Mouse (Mus musculus) limb, embryonic 10.5 days (tissue): Measurements from ENCODE around the gene Tes. TPM values are rescaled to one million over a fixed set of nuclear protein-coding genes. Genes with fewer than 3 reads are reported as not detected.
A peak's percentile ranks its signal among the peaks of the same experiment; 100 is the strongest.

Source experiments
- DNase-seq: peaks from one replicate; pipeline ENCODE4 v3.0.0-alpha.2; 2017; ENCODE audit warnings: low spot score
- H3K27ac ChIP-seq: fragments of 300-500 bp; sonication (generic); 2 replicates; pipeline ENCODE4 v1.5.1; 2016; ENCODE audit warnings: mild to moderate bottlenecking
- H3K27me3 ChIP-seq: fragments of 300-500 bp; sonication (generic); 2 replicates; pipeline ENCODE4 v1.6.1; 2016; ENCODE audit warnings: low read depth, mild to moderate bottlenecking; ENCODE audit not compliant: poor library complexity, severe bottlenecking
- H3K36me3 ChIP-seq: fragments of 300-500 bp; sonication (generic); 2 replicates; pipeline ENCODE4 v1.6.1; 2016; ENCODE audit warnings: mild to moderate bottlenecking, moderate library complexity
- H3K4me1 ChIP-seq: fragments of 300-500 bp; sonication (generic); 2 replicates; pipeline ENCODE4 v1.6.1; 2016
- H3K4me3 ChIP-seq: fragments of 300-500 bp; sonication (generic); 2 replicates; pipeline ENCODE4 v1.5.1; 2016; ENCODE audit warnings: mild to moderate bottlenecking, moderate library complexity
- H3K9me3 ChIP-seq: fragments of 300-500 bp; sonication (generic); replicated peaks from 2 replicates; pipeline ENCODE4 v1.6.1; 2016; ENCODE audit warnings: mild to moderate bottlenecking
- WGBS: fragments of 180-500 bp; shearing (Covaris S2); methylation state at CpG from one replicate; pipeline ENCODE4 v1.1.7; 2016; 5-methylcytosine and 5-hydroxymethylcytosine counted together
- polyA plus RNA-seq: library from polyadenylated mRNA; unstranded; fragments of >200 nt; fragmentation: Nextera tagmentation; extraction: Ambion mirVana; gene quantifications from 2 replicates; pipeline ENCODE4 v1.2.1, GENCODE M21; 2016

The Tes gene
- 62.9 and 94.2 TPM in 2 replicates for polyA plus RNA-seq

- peaks cover 5% of the 10 kb centered on the region; the same call in 1 of the 2 replicates for H3K36me3 ChIP-seq
- peak within 1 kb of the TSS; percentile 94 for H3K27ac ChIP-seq
- H3K4me3 ChIP-seq: peak within 1 kb of the TSS; percentile 86
- under 1% methylated on average over 63 of the region's 63 CpGs for WGBS
- DNase-seq: peak; percentile 91
- no peaks in the 10 kb centered on the region for H3K9me3 ChIP-seq
- peaks cover 16% of the 10 kb centered on the region; the same call in 1 of the 2 replicates for H3K4me1 ChIP-seq
- H3K27me3 ChIP-seq: 0 out of 2 replicates have a peak, but pooled peaks cover 6% of the 10 kb centered on the region
Observed at GRCm38 (mm10) chr6:17064936-17065790, at the start of gene Tes. Gene Tes, plus strand, starts transcription at chr6:17065149.

GRCm38 (mm10) chr6:17025886-17026285 lies 39.1 kb upstream of the Tes start:
- H3K27me3 ChIP-seq: no peaks in the 10 kb centered on the region
- no peak overlapping the region for H3K27ac ChIP-seq
- no peak for DNase-seq
- no peak overlapping the region for H3K4me3 ChIP-seq
- no peaks in the 10 kb centered on the region for H3K9me3 ChIP-seq
- WGBS: 76% methylated on average over 7 of the region's 7 CpGs
- no peaks in the 10 kb centered on the region for H3K4me1 ChIP-seq
- no peaks in the 10 kb centered on the region for H3K36me3 ChIP-seq

GRCm38 (mm10) chr6:17027572-17027971 lies 37.4 kb upstream of the Tes start:
- 25% methylated on average over 8 of the region's 8 CpGs for WGBS
- no peaks in the 10 kb centered on the region for H3K36me3 ChIP-seq
- H3K27ac ChIP-seq: no peak overlapping the region
- no peak overlapping the region for H3K4me3 ChIP-seq
- no peaks in the 10 kb centered on the region for H3K9me3 ChIP-seq
- DNase-seq: no peak
- peaks cover 11% of the 10 kb centered on the region for H3K4me1 ChIP-seq
- no peaks in the 10 kb centered on the region for H3K27me3 ChIP-seq

- no peaks in the 10 kb centered on the region for H3K36me3 ChIP-seq
- H3K9me3 ChIP-seq: no peaks in the 10 kb centered on the region
- no peak for DNase-seq
- no peak overlapping the region for H3K4me3 ChIP-seq
- no peaks in the 10 kb centered on the region for H3K27me3 ChIP-seq
- peaks cover 15% of the 10 kb centered on the region for H3K4me1 ChIP-seq
- no peak overlapping the region for H3K27ac ChIP-seq
- 93% methylated on average over 8 of the region's 8 CpGs for WGBS
Observed at GRCm38 (mm10) chr6:17028809-17029208, 36.1 kb upstream of the Tes start.

- no peak for DNase-seq
- Histone ChIP-seq H3K27ac (peak overlapping the region; percentile 38), H3K27me3 (no peaks in the 10 kb centered on the region), H3K9me3 (no peaks in the 10 kb centered on the region), H3K4me1 (peaks cover 15% of the 10 kb centered on the region), H3K36me3 (no peaks in the 10 kb centered on the region), H3K4me3 (no peak overlapping the region)
- WGBS: 11% methylated on average over 2 of the region's 2 CpGs
Observed at GRCm38 (mm10) chr6:17032231-17032728, 32.7 kb upstream of the Tes start.

GRCm38 (mm10) chr6:17034095-17034494 lies 30.9 kb upstream of the Tes start:
- DNase-seq: no peak
- WGBS: 100% methylated on average over 2 of the region's 2 CpGs
- no peaks in the 10 kb centered on the region for H3K9me3 ChIP-seq

GRCm38 (mm10) chr6:17035228-17035627 lies 29.7 kb upstream of the Tes start:
- Histone ChIP-seq H3K27me3 (no peaks in the 10 kb centered on the region), H3K36me3 (no peaks in the 10 kb centered on the region), H3K9me3 (no peaks in the 10 kb centered on the region), H3K4me1 (peaks cover 15% of the 10 kb centered on the region), H3K27ac (no peak overlapping the region), H3K4me3 (no peak overlapping the region)
- no peak for DNase-seq

More at GRCm38 (mm10) chr6:17034095-17034494, 30.9 kb upstream of the Tes start:
- Histone ChIP-seq H3K27me3 (no peaks in the 10 kb centered on the region), H3K36me3 (no peaks in the 10 kb centered on the region), H3K4me3 (no peak overlapping the region), H3K4me1 (peaks cover 15% of the 10 kb centered on the region), H3K27ac (no peak overlapping the region)

- WGBS: 79% methylated on average over 4 of the region's 4 CpGs
- no peak overlapping the region for H3K4me3 ChIP-seq
- H3K4me1 ChIP-seq: no peaks in the 10 kb centered on the region
- H3K27me3 ChIP-seq: no peaks in the 10 kb centered on the region
- no peaks in the 10 kb centered on the region for H3K9me3 ChIP-seq
- no peak for DNase-seq
- no peaks in the 10 kb centered on the region for H3K36me3 ChIP-seq
- no peak overlapping the region for H3K27ac ChIP-seq
Observed at GRCm38 (mm10) chr6:17051432-17052025, 13.4 kb upstream of the Tes start.

- Histone ChIP-seq H3K27me3 (no peaks in the 10 kb centered on the region), H3K27ac (no peak overlapping the region), H3K4me1 (no peaks in the 10 kb centered on the region), H3K9me3 (no peaks in the 10 kb centered on the region), H3K36me3 (no peaks in the 10 kb centered on the region), H3K4me3 (no peak overlapping the region)
- 84% methylated on average over 6 of the region's 6 CpGs for WGBS
- no peak for DNase-seq
Observed at GRCm38 (mm10) chr6:17053028-17053660, 11.8 kb upstream of the Tes start.

GRCm38 (mm10) chr6:17054781-17055180 lies 10.2 kb upstream of the Tes start:
- DNase-seq: no peak
- no peaks in the 10 kb centered on the region for H3K36me3 ChIP-seq
- no peak overlapping the region for H3K4me3 ChIP-seq
- H3K4me1 ChIP-seq: no peaks in the 10 kb centered on the region
- 93% methylated on average over 2 of the region's 2 CpGs for WGBS
- H3K27ac ChIP-seq: no peak overlapping the region
- H3K9me3 ChIP-seq: no peaks in the 10 kb centered on the region
- no peaks in the 10 kb centered on the region for H3K27me3 ChIP-seq

GRCm38 (mm10) chr6:17055659-17056058 lies 9.3 kb upstream of the Tes start:
- no peak for DNase-seq
- H3K27me3 ChIP-seq: no peaks in the 10 kb centered on the region
- H3K4me1 ChIP-seq: no peaks in the 10 kb centered on the region
- H3K9me3 ChIP-seq: no peaks in the 10 kb centered on the region
- no peak overlapping the region for H3K4me3 ChIP-seq
- no peak overlapping the region for H3K27ac ChIP-seq
- H3K36me3 ChIP-seq: no peaks in the 10 kb centered on the region
- WGBS: 77% methylated on average over 2 of the region's 2 CpGs

- no peak overlapping the region for H3K27ac ChIP-seq
- H3K4me3 ChIP-seq: no peak overlapping the region
- no peaks in the 10 kb centered on the region for H3K36me3 ChIP-seq
- 0 out of 2 replicates have a peak, but pooled peaks cover 1% of the 10 kb centered on the region for H3K4me1 ChIP-seq
- 0 out of 2 replicates have a peak, but pooled peaks cover 6% of the 10 kb centered on the region for H3K27me3 ChIP-seq
- no peaks in the 10 kb centered on the region for H3K9me3 ChIP-seq
- WGBS: 83% methylated on average over 2 of the region's 2 CpGs
- DNase-seq: no peak
Observed at GRCm38 (mm10) chr6:17059501-17059900, 5.4 kb upstream of the Tes start.

GRCm38 (mm10) chr6:17060154-17060553 lies 4.8 kb upstream of the Tes start:
- no peak for DNase-seq
- Histone ChIP-seq H3K27me3 (0 out of 2 replicates have a peak, but pooled peaks cover 6% of the 10 kb centered on the region), H3K9me3 (no peaks in the 10 kb centered on the region), H3K4me3 (no peak overlapping the region), H3K27ac (no peak overlapping the region), H3K36me3 (no peaks in the 10 kb centered on the region), H3K4me1 (0 out of 2 replicates have a peak, but pooled peaks cover 8% of the 10 kb centered on the region)
- 84% methylated on average over 2 of the region's 2 CpGs for WGBS
